Mouse (Mus musculus) cerebellum, adult 2 months (tissue): ENCODE results near the gene Slc39a11.

Source experiments
- CTCF ChIP-seq: fragments of 200-500 bp; IDR thresholded peaks from 2 replicates; pipeline ENCODE4 v1.5.1; 2011; ENCODE audit warnings: low read depth, mild to moderate bottlenecking, control low read depth, low read length, moderate library complexity, borderline replicate concordance; ENCODE audit not compliant: insufficient read depth
- POLR2A ChIP-seq: fragments of 200-500 bp; IDR thresholded peaks from 2 replicates; pipeline ENCODE4 v1.6.1; 2011; ENCODE audit warnings: low read length, control low read depth, borderline replicate concordance; ENCODE audit not compliant: insufficient read depth

GRCm38 (mm10) chr11:113554194-113554593, 95.7 kb downstream of the Slc39a11 start:
- no peak for TF ChIP-seq CTCF
- TF ChIP-seq POLR2A = no peak
